Mouse (Mus musculus): ENCODE measurements around the gene Taf6. TPM values are rescaled to one million over a fixed set of nuclear protein-coding genes. Genes with fewer than 3 reads are reported as not detected.
"Not testable (repeated sequence)": the region's sequence is repeated elsewhere in the genome, so short reads cannot be mapped to it uniquely, and the experiment has no call there.

The Taf6 gene
- polyA plus RNA-seq, 1 experiment from 2014 or later = 122 TPM

GRCm38 (mm10) chr5:138222111-138222510, 34.9 kb upstream of the Taf6 start:
- no peaks in the 10 kb centered on the region for H3K9me3 ChIP-seq (ENCODE audit: control insufficient read depth, low read length)
- H3K4me1 ChIP-seq (ENCODE audit: control insufficient read depth, insufficient read depth, low read length) = no peaks in the 10 kb centered on the region
- no peak overlapping the region for H3K4me3 ChIP-seq (ENCODE audit: low read depth, low read length)
- 24% methylated on average over 4 of the region's 4 CpGs for WGBS
- H3K36me3 ChIP-seq (ENCODE audit: control insufficient read depth, insufficient read depth, low read length) = no peaks in the 10 kb centered on the region
- peak; percentile 76 for DNase-seq (ENCODE audit: low spot score)
- ATAC-seq (ENCODE audit: insufficient read depth, low FRiP score, low TSS enrichment) = no peak
- H3K27me3 ChIP-seq (ENCODE audit: control insufficient read depth, insufficient read depth, low read length) = no peaks in the 10 kb centered on the region
- no peak overlapping the region for H3K27ac ChIP-seq (ENCODE audit: low read depth, low read length)
- H3K9ac ChIP-seq (ENCODE audit: low read length) = no peak overlapping the region
- H3K4me2 ChIP-seq (ENCODE audit: low read depth) = no peak overlapping the region

GRCm38 (mm10) chr5:138219864-138220263, 32.6 kb upstream of the Taf6 start:
- ATAC-seq (ENCODE audit: insufficient read depth, low FRiP score, low TSS enrichment) (no peak), DNase-seq (ENCODE audit: low spot score) (no peak)
- H3K4me2 ChIP-seq (ENCODE audit: low read depth) = no peak overlapping the region
- H3K4me3 ChIP-seq (ENCODE audit: low read depth, low read length) = no peak overlapping the region
- no peak overlapping the region for H3K9ac ChIP-seq (ENCODE audit: low read length)
- H3K4me1 ChIP-seq (ENCODE audit: control insufficient read depth, insufficient read depth, low read length) = no peaks in the 10 kb centered on the region
- WGBS = 79% methylated on average over 2 of the region's 2 CpGs
- no peak overlapping the region for H3K27ac ChIP-seq (ENCODE audit: low read depth, low read length)
- no peaks in the 10 kb centered on the region for H3K36me3 ChIP-seq (ENCODE audit: control insufficient read depth, insufficient read depth, low read length)
- no peaks in the 10 kb centered on the region for H3K27me3 ChIP-seq (ENCODE audit: control insufficient read depth, insufficient read depth, low read length)
- H3K9me3 ChIP-seq (ENCODE audit: control insufficient read depth, low read length) = peaks cover 3% of the 10 kb centered on the region; the same call in 1 of the 2 replicates

GRCm38 (mm10) chr5:138216632-138217031, 29.4 kb upstream of the Taf6 start:
- H3K27me3 ChIP-seq (ENCODE audit: control insufficient read depth, insufficient read depth, low read length); H3K4me3 ChIP-seq (ENCODE audit: low read depth, low read length); ATAC-seq (ENCODE audit: insufficient read depth, low FRiP score, low TSS enrichment); H3K4me1 ChIP-seq (ENCODE audit: control insufficient read depth, insufficient read depth, low read length); DNase-seq (ENCODE audit: low spot score); H3K27ac ChIP-seq (ENCODE audit: low read depth, low read length); H3K4me2 ChIP-seq (ENCODE audit: low read depth); H3K9ac ChIP-seq (ENCODE audit: low read length); H3K36me3 ChIP-seq (ENCODE audit: control insufficient read depth, insufficient read depth, low read length); H3K9me3 ChIP-seq (ENCODE audit: control insufficient read depth, low read length): not testable (repeated sequence)
- WGBS = 94% methylated on average over 13 of the region's 13 CpGs

- 85% methylated on average over 4 of the region's 4 CpGs for whole genome bisulfite sequencing
- no peak for ATAC-seq (ENCODE audit: insufficient read depth, low FRiP score, low TSS enrichment)
These were observed 20.6 kb upstream of the Taf6 start for GRCm38 (mm10) chr5:138207873-138208272.

GRCm38 (mm10) chr5:138207253-138207652, 20.0 kb upstream of the Taf6 start:
- H3K4me3 ChIP-seq (ENCODE audit: low read depth, low read length) = no peak overlapping the region
- H3K4me1 ChIP-seq (ENCODE audit: control insufficient read depth, insufficient read depth, low read length) = no peaks in the 10 kb centered on the region
- no peak for DNase-seq (ENCODE audit: low spot score)
- H3K27ac ChIP-seq (ENCODE audit: low read depth, low read length) = no peak overlapping the region
- no peak for ATAC-seq (ENCODE audit: insufficient read depth, low FRiP score, low TSS enrichment)
- no peaks in the 10 kb centered on the region for H3K27me3 ChIP-seq (ENCODE audit: control insufficient read depth, insufficient read depth, low read length)
- no peaks in the 10 kb centered on the region for H3K9me3 ChIP-seq (ENCODE audit: control insufficient read depth, low read length)
- H3K9ac ChIP-seq (ENCODE audit: low read length) = no peak overlapping the region
- WGBS = 76% methylated on average over 1 of the region's 1 CpGs
- H3K4me2 ChIP-seq (ENCODE audit: low read depth) = no peak overlapping the region
- no peaks in the 10 kb centered on the region for H3K36me3 ChIP-seq (ENCODE audit: control insufficient read depth, insufficient read depth, low read length)

More at GRCm38 (mm10) chr5:138207873-138208272, 20.6 kb upstream of the Taf6 start:
- no peak overlapping the region for H3K9ac ChIP-seq (ENCODE audit: low read length)
- no peak for DNase-seq (ENCODE audit: low spot score)
- H3K9me3 ChIP-seq (ENCODE audit: control insufficient read depth, low read length) = no peaks in the 10 kb centered on the region
- H3K4me3 ChIP-seq (ENCODE audit: low read depth, low read length) = no peak overlapping the region
- H3K4me2 ChIP-seq (ENCODE audit: low read depth) = no peak overlapping the region
- H3K27me3 ChIP-seq (ENCODE audit: control insufficient read depth, insufficient read depth, low read length) = no peaks in the 10 kb centered on the region
- no peak overlapping the region for H3K27ac ChIP-seq (ENCODE audit: low read depth, low read length)
- no peaks in the 10 kb centered on the region for H3K4me1 ChIP-seq (ENCODE audit: control insufficient read depth, insufficient read depth, low read length)
- no peaks in the 10 kb centered on the region for H3K36me3 ChIP-seq (ENCODE audit: control insufficient read depth, insufficient read depth, low read length)

- ATAC-seq (ENCODE audit: insufficient read depth, low FRiP score, low TSS enrichment) = no peak
- 81% methylated on average over 3 of the region's 3 CpGs for WGBS
- no peak overlapping the region for H3K4me3 ChIP-seq (ENCODE audit: low read depth, low read length)
- no peaks in the 10 kb centered on the region for H3K36me3 ChIP-seq (ENCODE audit: control insufficient read depth, insufficient read depth, low read length)
- H3K9me3 ChIP-seq (ENCODE audit: control insufficient read depth, low read length) = no peaks in the 10 kb centered on the region
- no peak overlapping the region for H3K27ac ChIP-seq (ENCODE audit: low read depth, low read length)
- H3K9ac ChIP-seq (ENCODE audit: low read length) = no peak overlapping the region
- no peaks in the 10 kb centered on the region for H3K4me1 ChIP-seq (ENCODE audit: control insufficient read depth, insufficient read depth, low read length)
- DNase-seq (ENCODE audit: low spot score) = no peak
- no peak overlapping the region for H3K4me2 ChIP-seq (ENCODE audit: low read depth)
- H3K27me3 ChIP-seq (ENCODE audit: control insufficient read depth, insufficient read depth, low read length) = no peaks in the 10 kb centered on the region
These were observed 14.8 kb upstream of the Taf6 start for GRCm38 (mm10) chr5:138202086-138202485.

- WGBS = 32% methylated on average over 1 of the region's 1 CpGs
- Histone ChIP-seq H3K9me3 (ENCODE audit: control insufficient read depth, low read length) (no peaks in the 10 kb centered on the region), H3K4me1 (ENCODE audit: control insufficient read depth, insufficient read depth, low read length) (0 out of 2 replicates have a peak, but pooled peaks cover 4% of the 10 kb centered on the region), H3K4me2 (ENCODE audit: low read depth) (no peak overlapping the region), H3K27me3 (ENCODE audit: control insufficient read depth, insufficient read depth, low read length) (no peaks in the 10 kb centered on the region), H3K4me3 (ENCODE audit: low read depth, low read length) (no peak overlapping the region), H3K36me3 (ENCODE audit: control insufficient read depth, insufficient read depth, low read length) (no peaks in the 10 kb centered on the region), H3K27ac (ENCODE audit: low read depth, low read length) (no peak overlapping the region), H3K9ac (ENCODE audit: low read length) (no peak overlapping the region)
- DNase-seq (ENCODE audit: low spot score) (no peak), ATAC-seq (ENCODE audit: insufficient read depth, low FRiP score, low TSS enrichment) (no peak)
These were observed 12.3 kb upstream of the Taf6 start for GRCm38 (mm10) chr5:138199576-138199975.

- DNase-seq (ENCODE audit: low spot score) = no peak
- 86% methylated on average over 7 of the region's 7 CpGs for WGBS
- H3K27me3 ChIP-seq (ENCODE audit: control insufficient read depth, insufficient read depth, low read length) = no peaks in the 10 kb centered on the region
- H3K9me3 ChIP-seq (ENCODE audit: control insufficient read depth, low read length) = no peaks in the 10 kb centered on the region
- 0 out of 2 replicates have a peak, but pooled peaks have one; percentile 4 for ATAC-seq (ENCODE audit: insufficient read depth, low FRiP score, low TSS enrichment)
- H3K4me1 ChIP-seq (ENCODE audit: control insufficient read depth, insufficient read depth, low read length) = peaks cover 4% of the 10 kb centered on the region; the same call in 1 of the 2 replicates
- no peak overlapping the region for H3K9ac ChIP-seq (ENCODE audit: low read length)
- H3K4me3 ChIP-seq (ENCODE audit: low read depth, low read length) = no peak overlapping the region; the same call in 1 of the 2 replicates
- H3K27ac ChIP-seq (ENCODE audit: low read depth, low read length) = no peak overlapping the region
- no peaks in the 10 kb centered on the region; the same call in 1 of the 2 replicates for H3K36me3 ChIP-seq (ENCODE audit: control insufficient read depth, insufficient read depth, low read length)
- peak overlapping the region; percentile 99; the same call in 1 of the 2 replicates for H3K4me2 ChIP-seq (ENCODE audit: low read depth)
These were observed 8.2 kb upstream of the Taf6 start for GRCm38 (mm10) chr5:138195463-138195862.

GRCm38 (mm10) chr5:138194755-138195345, 7.6 kb upstream of the Taf6 start:
- Histone ChIP-seq H3K36me3 (ENCODE audit: control insufficient read depth, insufficient read depth, low read length) (no peaks in the 10 kb centered on the region; the same call in none of the 2 replicates), H3K27me3 (ENCODE audit: control insufficient read depth, insufficient read depth, low read length) (no peaks in the 10 kb centered on the region), H3K9ac (ENCODE audit: low read length) (peak overlapping the region; percentile 86), H3K27ac (ENCODE audit: low read depth, low read length) (peak overlapping the region; percentile 76), H3K4me3 (ENCODE audit: low read depth, low read length) (peak overlapping the region; percentile 67), H3K4me1 (ENCODE audit: control insufficient read depth, insufficient read depth, low read length) (peaks cover 4% of the 10 kb centered on the region; the same call in 1 of the 2 replicates), H3K4me2 (ENCODE audit: low read depth) (peak overlapping the region; percentile 99), H3K9me3 (ENCODE audit: control insufficient read depth, low read length) (no peaks in the 10 kb centered on the region)
- peak; percentile 79 for ATAC-seq (ENCODE audit: insufficient read depth, low FRiP score, low TSS enrichment)
- WGBS = 4% methylated on average over 29 of the region's 29 CpGs
- peak; percentile 48 for DNase-seq (ENCODE audit: low spot score)

Measured in neural tube, embryonic 11.5 days (tissue).